Mouse (Mus musculus): ENCODE results near the gene Slc28a1. TPM values are rescaled to one million over a fixed set of nuclear protein-coding genes. Genes with fewer than 3 reads are reported as not detected.
"Not testable (repeated sequence)": the region's sequence is repeated elsewhere in the genome, so short reads cannot be mapped to it uniquely, and the experiment has no call there.

Gene Slc28a1
- polyA plus RNA-seq, 1 experiment from 2014 or later: 0.07 TPM

- H3K4me2 ChIP-seq: no peak overlapping the region
- ATAC-seq (ENCODE audit: low FRiP score) (no peak), DNase-seq (ENCODE audit: low spot score, missing footprints) (no peak)
- WGBS: 81% methylated on average over 2 of the region's 2 CpGs
- H3K27ac ChIP-seq (ENCODE audit: low read depth, low read length): no peak overlapping the region
- H3K9me3 ChIP-seq (ENCODE audit: control insufficient read depth, low read length): no peaks in the 10 kb centered on the region; the same call in 1 of the 2 replicates
- no peak overlapping the region for H3K9ac ChIP-seq (ENCODE audit: low read length)
- H3K36me3 ChIP-seq (ENCODE audit: control insufficient read depth, insufficient read depth, low read length): no peaks in the 10 kb centered on the region
- no peak overlapping the region for H3K4me3 ChIP-seq (ENCODE audit: low read depth, low read length)
- H3K4me1 ChIP-seq (ENCODE audit: control insufficient read depth, insufficient read depth, low read length): no peaks in the 10 kb centered on the region
- H3K27me3 ChIP-seq (ENCODE audit: control insufficient read depth, insufficient read depth, low read length): no peaks in the 10 kb centered on the region
These were observed 59.3 kb downstream of the Slc28a1 start for GRCm38 (mm10) chr7:81173931-81174330.

- Histone ChIP-seq H3K36me3 (ENCODE audit: control insufficient read depth, insufficient read depth, low read length) (no peaks in the 10 kb centered on the region), H3K9me3 (ENCODE audit: control insufficient read depth, low read length) (no peaks in the 10 kb centered on the region; the same call in 1 of the 2 replicates), H3K4me3 (ENCODE audit: low read depth, low read length) (no peak overlapping the region), H3K9ac (ENCODE audit: low read length) (no peak overlapping the region), H3K4me1 (ENCODE audit: control insufficient read depth, insufficient read depth, low read length) (no peaks in the 10 kb centered on the region), H3K27ac (ENCODE audit: low read depth, low read length) (no peak overlapping the region), H3K4me2 (no peak overlapping the region), H3K27me3 (ENCODE audit: control insufficient read depth, insufficient read depth, low read length) (no peaks in the 10 kb centered on the region)
- DNase-seq (ENCODE audit: low spot score, missing footprints): no peak
- 84% methylated on average over 5 of the region's 5 CpGs for WGBS
- no peak for ATAC-seq (ENCODE audit: low FRiP score)
These were observed 60.1 kb downstream of the Slc28a1 start for GRCm38 (mm10) chr7:81174654-81175053.

GRCm38 (mm10) chr7:81176187-81176769 is 61.7 kb downstream of the Slc28a1 start:
- DNase-seq (ENCODE audit: low spot score, missing footprints) (no peak), ATAC-seq (ENCODE audit: low FRiP score) (no peak)
- WGBS: 34% methylated on average over 5 of the region's 5 CpGs
- H3K4me2 ChIP-seq: no peak overlapping the region
- H3K4me3 ChIP-seq (ENCODE audit: low read depth, low read length): no peak overlapping the region
- H3K27me3 ChIP-seq (ENCODE audit: control insufficient read depth, insufficient read depth, low read length): no peaks in the 10 kb centered on the region
- H3K4me1 ChIP-seq (ENCODE audit: control insufficient read depth, insufficient read depth, low read length): no peaks in the 10 kb centered on the region
- H3K9ac ChIP-seq (ENCODE audit: low read length): no peak overlapping the region
- no peaks in the 10 kb centered on the region for H3K36me3 ChIP-seq (ENCODE audit: control insufficient read depth, insufficient read depth, low read length)
- no peak overlapping the region for H3K27ac ChIP-seq (ENCODE audit: low read depth, low read length)
- H3K9me3 ChIP-seq (ENCODE audit: control insufficient read depth, low read length): no peaks in the 10 kb centered on the region; the same call in 1 of the 2 replicates

GRCm38 (mm10) chr7:81179494-81179893 is 64.9 kb downstream of the Slc28a1 start:
- ATAC-seq (ENCODE audit: low FRiP score) (no peak), DNase-seq (ENCODE audit: low spot score, missing footprints) (no peak)

GRCm38 (mm10) chr7:81182492-81183175 is 68.0 kb downstream of the Slc28a1 start:
- H3K9ac ChIP-seq (ENCODE audit: low read length): no peak overlapping the region
- no peak overlapping the region for H3K4me2 ChIP-seq
- no peaks in the 10 kb centered on the region for H3K9me3 ChIP-seq (ENCODE audit: control insufficient read depth, low read length)
- no peak overlapping the region for H3K4me3 ChIP-seq (ENCODE audit: low read depth, low read length)
- DNase-seq (ENCODE audit: low spot score, missing footprints) (no peak), ATAC-seq (ENCODE audit: low FRiP score) (no peak)
- no peaks in the 10 kb centered on the region for H3K27me3 ChIP-seq (ENCODE audit: control insufficient read depth, insufficient read depth, low read length)
- WGBS: 79% methylated on average over 10 of the region's 10 CpGs
- no peak overlapping the region for H3K27ac ChIP-seq (ENCODE audit: low read depth, low read length)
- H3K4me1 ChIP-seq (ENCODE audit: control insufficient read depth, insufficient read depth, low read length): no peaks in the 10 kb centered on the region
- no peaks in the 10 kb centered on the region for H3K36me3 ChIP-seq (ENCODE audit: control insufficient read depth, insufficient read depth, low read length)

More at GRCm38 (mm10) chr7:81179494-81179893, 64.9 kb downstream of the Slc28a1 start:
- Histone ChIP-seq H3K27me3 (ENCODE audit: control insufficient read depth, insufficient read depth, low read length) (no peaks in the 10 kb centered on the region), H3K4me3 (ENCODE audit: low read depth, low read length) (no peak overlapping the region), H3K27ac (ENCODE audit: low read depth, low read length) (no peak overlapping the region), H3K36me3 (ENCODE audit: control insufficient read depth, insufficient read depth, low read length) (no peaks in the 10 kb centered on the region), H3K4me2 (no peak overlapping the region), H3K9me3 (ENCODE audit: control insufficient read depth, low read length) (no peaks in the 10 kb centered on the region), H3K4me1 (ENCODE audit: control insufficient read depth, insufficient read depth, low read length) (no peaks in the 10 kb centered on the region), H3K9ac (ENCODE audit: low read length) (no peak overlapping the region)
- WGBS: 68% methylated on average over 5 of the region's 5 CpGs

DNA sequence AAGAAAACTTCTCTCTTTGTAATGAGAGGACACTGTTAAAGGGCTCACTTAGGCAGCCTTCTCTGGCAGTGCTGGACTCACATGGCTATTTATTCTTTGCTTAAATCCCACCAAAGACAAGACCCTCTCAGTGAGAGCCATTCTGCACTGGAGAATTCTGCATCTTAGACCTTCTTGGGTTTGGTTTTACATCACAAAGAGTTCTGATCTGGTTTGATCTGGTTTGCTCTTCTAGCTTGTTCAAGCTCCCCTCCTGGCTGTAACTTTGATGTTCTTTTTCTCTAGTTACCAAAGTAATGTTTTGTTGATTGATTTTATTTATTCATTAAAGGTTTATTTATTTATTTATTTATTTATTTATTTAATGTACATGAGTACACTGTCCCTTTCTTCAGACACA is 68.6 kb downstream of the Slc28a1 start:
- Histone ChIP-seq H3K27me3 (ENCODE audit: control insufficient read depth, insufficient read depth, low read length) (no peaks in the 10 kb centered on the region), H3K4me2 (no peak overlapping the region), H3K4me1 (ENCODE audit: control insufficient read depth, insufficient read depth, low read length) (no peaks in the 10 kb centered on the region), H3K4me3 (ENCODE audit: low read depth, low read length) (no peak overlapping the region), H3K27ac (ENCODE audit: low read depth, low read length) (no peak overlapping the region), H3K9me3 (ENCODE audit: control insufficient read depth, low read length) (no peaks in the 10 kb centered on the region), H3K9ac (ENCODE audit: low read length) (no peak overlapping the region), H3K36me3 (ENCODE audit: control insufficient read depth, insufficient read depth, low read length) (no peaks in the 10 kb centered on the region)
- DNase-seq (ENCODE audit: low spot score, missing footprints) (no peak), ATAC-seq (ENCODE audit: low FRiP score) (no peak)

GRCm38 (mm10) chr7:81184136-81184535 is 69.5 kb downstream of the Slc28a1 start:
- Histone ChIP-seq H3K36me3 (ENCODE audit: control insufficient read depth, insufficient read depth, low read length) (no peaks in the 10 kb centered on the region), H3K4me1 (ENCODE audit: control insufficient read depth, insufficient read depth, low read length) (no peaks in the 10 kb centered on the region), H3K27ac (ENCODE audit: low read depth, low read length) (no peak overlapping the region), H3K9me3 (ENCODE audit: control insufficient read depth, low read length) (no peaks in the 10 kb centered on the region), H3K4me3 (ENCODE audit: low read depth, low read length) (no peak overlapping the region), H3K27me3 (ENCODE audit: control insufficient read depth, insufficient read depth, low read length) (no peaks in the 10 kb centered on the region), H3K4me2 (no peak overlapping the region), H3K9ac (ENCODE audit: low read length) (no peak overlapping the region)
- ATAC-seq (ENCODE audit: low FRiP score) (no peak), DNase-seq (ENCODE audit: low spot score, missing footprints) (no peak)
- 89% methylated on average over 2 of the region's 2 CpGs for WGBS

GRCm38 (mm10) chr7:81184651-81185050 is 70.1 kb downstream of the Slc28a1 start:
- Histone ChIP-seq H3K4me3 (ENCODE audit: low read depth, low read length) (no peak overlapping the region), H3K27ac (ENCODE audit: low read depth, low read length) (no peak overlapping the region), H3K4me1 (ENCODE audit: control insufficient read depth, insufficient read depth, low read length) (no peaks in the 10 kb centered on the region), H3K9ac (ENCODE audit: low read length) (no peak overlapping the region), H3K36me3 (ENCODE audit: control insufficient read depth, insufficient read depth, low read length) (no peaks in the 10 kb centered on the region), H3K27me3 (ENCODE audit: control insufficient read depth, insufficient read depth, low read length) (no peaks in the 10 kb centered on the region), H3K9me3 (ENCODE audit: control insufficient read depth, low read length) (no peaks in the 10 kb centered on the region), H3K4me2 (no peak overlapping the region)
- DNase-seq (ENCODE audit: low spot score, missing footprints) (no peak), ATAC-seq (ENCODE audit: low FRiP score) (no peak)
- 81% methylated on average over 1 of the region's 1 CpGs for WGBS

DNA sequence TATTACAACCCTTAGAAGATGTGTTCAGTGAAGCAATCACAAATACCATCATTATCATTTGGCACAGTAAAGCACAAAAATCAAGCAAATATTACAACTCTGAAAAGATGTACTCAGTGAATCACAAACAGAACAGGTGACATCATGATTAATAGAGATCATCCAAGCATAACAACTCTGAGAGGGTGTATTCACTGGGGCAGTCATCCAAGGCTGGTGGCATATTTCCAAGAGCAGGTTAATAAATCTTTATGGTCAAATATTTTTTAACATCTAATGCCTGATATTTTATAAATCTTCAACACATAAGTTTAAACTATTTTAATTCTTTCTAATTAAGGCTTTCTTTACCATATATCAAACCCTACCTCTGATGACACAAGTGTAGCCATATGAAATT is 71.4 kb downstream of the Slc28a1 start:
- DNase-seq (ENCODE audit: low spot score, missing footprints); ATAC-seq (ENCODE audit: low FRiP score); H3K27me3 ChIP-seq (ENCODE audit: control insufficient read depth, insufficient read depth, low read length); H3K9ac ChIP-seq (ENCODE audit: low read length); H3K9me3 ChIP-seq (ENCODE audit: control insufficient read depth, low read length); H3K4me3 ChIP-seq (ENCODE audit: low read depth, low read length); H3K4me2 ChIP-seq; H3K27ac ChIP-seq (ENCODE audit: low read depth, low read length); H3K4me1 ChIP-seq (ENCODE audit: control insufficient read depth, insufficient read depth, low read length); H3K36me3 ChIP-seq (ENCODE audit: control insufficient read depth, insufficient read depth, low read length): not testable (repeated sequence)

All from midbrain, embryonic 11.5 days (tissue).